Mouse (Mus musculus): Measurements from ENCODE around the gene Zfp566. TPM values are rescaled to one million over a fixed set of nuclear protein-coding genes. Genes with fewer than 3 reads are reported as not detected.

Zfp566 gene
- total and polyA plus RNA-seq, 2 experiments from 2014 or later: 2.3 to 13.7 TPM

DNA sequence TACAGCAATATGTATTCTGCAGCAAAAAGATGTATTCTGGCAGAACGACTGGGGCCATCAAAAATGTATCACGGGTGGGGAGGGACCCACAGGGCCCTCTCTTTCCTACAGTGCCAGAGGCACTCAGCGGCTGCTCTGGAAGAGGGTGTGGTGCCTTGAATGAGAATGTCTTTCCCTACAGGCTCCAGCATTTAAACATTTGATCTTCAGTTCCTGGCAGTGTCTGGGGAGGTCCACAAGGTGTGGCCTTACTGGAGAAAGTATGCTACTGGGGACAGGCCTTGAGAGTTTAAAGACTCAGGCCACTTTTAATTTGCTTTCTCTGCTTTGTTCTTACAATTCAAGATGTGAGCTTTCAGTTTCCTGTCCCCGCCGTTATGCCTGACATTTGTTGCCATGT is 25.7 kb upstream of the Zfp566 start:
- no peak overlapping the region for H3K4me2 ChIP-seq (ENCODE audit: low read depth, low read length)
- ATAC-seq: no peak
- H3K9me3 ChIP-seq (ENCODE audit: low read length): no peaks in the 10 kb centered on the region
- H3K9ac ChIP-seq (replicated peaks; ENCODE audit: low read length): no peak overlapping the region
- no peak for TF ChIP-seq CTCF (IDR thresholded peaks at IDR 0.05; ENCODE audit: low read depth)
- H3K27me3 ChIP-seq (ENCODE audit: insufficient read depth, low read length): no peaks in the 10 kb centered on the region
- H3K36me3 ChIP-seq (ENCODE audit: insufficient read depth, low read length): no peaks in the 10 kb centered on the region
- DNase-seq (ENCODE audit: low spot score): no peak
- H3K27ac ChIP-seq: no peak overlapping the region
- no peaks in the 10 kb centered on the region for H3K4me1 ChIP-seq (ENCODE audit: insufficient read depth, low read length)
- WGBS: 95% methylated on average over 5 of the region's 5 CpGs
- no peak overlapping the region for H3K4me3 ChIP-seq (ENCODE audit: low read length)

GRCm38 (mm10) chr7:30099297-30099696 is 9.0 kb upstream of the Zfp566 start:
- no peak for TF ChIP-seq CTCF (IDR thresholded peaks at IDR 0.05; ENCODE audit: low read depth)
- no peak for DNase-seq (ENCODE audit: low spot score)

DNA sequence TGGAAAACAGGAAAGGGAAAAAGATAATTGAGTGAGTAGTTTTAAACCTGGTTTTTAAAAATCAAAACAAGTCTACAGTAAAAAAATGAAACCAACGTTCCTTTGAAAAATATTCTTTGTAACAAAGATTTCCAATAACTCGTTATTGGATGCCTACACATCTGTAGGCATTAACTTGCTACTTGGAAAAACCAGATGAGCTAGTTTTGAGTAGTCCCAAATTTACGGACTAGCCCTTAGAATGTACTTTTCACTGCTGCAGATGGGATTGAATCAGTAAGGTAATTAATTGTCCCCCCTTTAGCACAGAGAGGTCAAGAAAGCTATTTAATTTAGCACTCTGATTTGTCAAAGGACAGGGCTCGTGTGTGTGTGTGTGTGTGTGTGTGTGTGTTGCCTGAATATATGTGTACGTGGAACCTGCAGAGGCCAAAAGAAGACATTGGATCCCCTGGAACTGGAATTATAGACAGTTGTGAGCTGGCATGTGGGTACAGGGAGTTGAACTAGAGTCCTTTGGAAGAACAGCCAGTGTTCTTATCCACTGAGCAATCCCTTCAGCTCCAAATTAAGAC is 5.3 kb upstream of the Zfp566 start:
- Histone ChIP-seq H3K9ac (replicated peaks; ENCODE audit: low read length) (peak overlapping the region; percentile 82), H3K9me3 (ENCODE audit: low read length) (no peaks in the 10 kb centered on the region), H3K4me1 (ENCODE audit: insufficient read depth, low read length) (0 out of 2 replicates have a peak, but pooled peaks cover 4% of the 10 kb centered on the region), H3K27me3 (ENCODE audit: insufficient read depth, low read length) (no peaks in the 10 kb centered on the region), H3K27ac (peak overlapping the region; percentile 97), H3K36me3 (ENCODE audit: insufficient read depth, low read length) (no peaks in the 10 kb centered on the region), H3K4me3 (ENCODE audit: low read length) (peak overlapping the region; percentile 69), H3K4me2 (ENCODE audit: low read depth, low read length) (peak overlapping the region; percentile 76)
- TF ChIP-seq CTCF (IDR thresholded peaks at IDR 0.05; ENCODE audit: low read depth): no peak
- DNase-seq (ENCODE audit: low spot score): peak; percentile 6
- ATAC-seq: no peak
- 3% methylated on average over 5 of the region's 5 CpGs for WGBS

More at GRCm38 (mm10) chr7:30099297-30099696, 9.0 kb upstream of the Zfp566 start:
- no peak overlapping the region for H3K4me3 ChIP-seq (ENCODE audit: low read length)
- no peaks in the 10 kb centered on the region; the same call in 1 of the 2 replicates for H3K9me3 ChIP-seq (ENCODE audit: low read length)
- peaks cover 18% of the 10 kb centered on the region for H3K36me3 ChIP-seq (ENCODE audit: insufficient read depth, low read length)
- H3K4me2 ChIP-seq (ENCODE audit: low read depth, low read length): no peak overlapping the region
- 88% methylated on average over 13 of the region's 13 CpGs for WGBS
- 0 out of 2 replicates have a peak, but pooled peaks cover under 1% of the 10 kb centered on the region for H3K4me1 ChIP-seq (ENCODE audit: insufficient read depth, low read length)
- no peak overlapping the region for H3K9ac ChIP-seq (replicated peaks; ENCODE audit: low read length)
- no peak for ATAC-seq
- no peak overlapping the region for H3K27ac ChIP-seq
- H3K27me3 ChIP-seq (ENCODE audit: insufficient read depth, low read length): no peaks in the 10 kb centered on the region

DNA sequence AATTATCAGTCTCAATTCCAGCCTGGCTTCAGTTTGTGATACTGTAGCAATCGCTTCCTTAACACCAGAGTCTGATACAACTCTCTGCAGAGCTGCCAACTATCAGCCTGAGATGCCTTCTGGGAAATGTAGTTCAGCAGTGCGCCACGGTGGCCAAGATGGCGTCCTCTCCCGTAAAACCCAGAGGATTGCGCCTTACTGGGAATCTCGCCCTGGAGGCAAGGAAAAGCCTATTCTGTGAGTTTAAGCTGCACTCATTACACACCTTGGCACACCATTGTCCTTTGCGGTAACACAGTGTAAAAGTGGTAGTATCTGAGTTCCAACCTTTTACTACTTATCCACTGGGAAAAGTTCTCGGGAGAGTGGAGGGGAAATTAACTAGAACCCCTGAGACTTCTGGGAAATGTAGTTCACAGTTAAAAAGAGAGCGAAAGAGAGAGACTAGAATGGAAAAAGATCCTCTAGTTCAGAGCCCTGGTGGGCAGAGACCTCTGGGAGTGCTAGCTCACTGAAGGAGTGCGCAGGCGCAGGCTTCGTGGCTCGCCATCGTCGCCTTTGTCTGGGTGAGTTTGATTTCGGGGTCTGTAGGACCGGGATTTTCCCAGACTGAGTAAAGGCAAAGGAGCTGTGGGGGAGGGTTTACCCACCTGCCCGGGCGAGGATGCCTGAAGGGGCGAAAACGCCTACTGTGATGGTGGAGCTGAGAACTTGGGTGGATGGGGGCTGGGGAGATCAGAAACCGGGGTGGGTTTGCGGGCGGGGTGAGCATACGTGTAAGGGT is 4.5 kb upstream of the Zfp566 start, which contains the start of gene Zfp260:
Zfp260 (plus strand) TSS at position 132 of the 784 bp plus-strand sequence.
- peak; percentile 46 for TF ChIP-seq CTCF (IDR thresholded peaks at IDR 0.05; ENCODE audit: low read depth)
- H3K4me2 ChIP-seq (ENCODE audit: low read depth, low read length): peak within 1 kb of the TSS; percentile 76
- ATAC-seq: peak; percentile 84
- under 1% methylated on average over 26 of the region's 26 CpGs for WGBS
- peak within 1 kb of the TSS; percentile 82 for H3K9ac ChIP-seq (replicated peaks; ENCODE audit: low read length)
- H3K36me3 ChIP-seq (ENCODE audit: insufficient read depth, low read length): no peaks in the 10 kb centered on the region
- H3K9me3 ChIP-seq (ENCODE audit: low read length): no peaks in the 10 kb centered on the region
- peak within 1 kb of the TSS; percentile 69 for H3K4me3 ChIP-seq (ENCODE audit: low read length)
- H3K27ac ChIP-seq: peak within 1 kb of the TSS; percentile 97
- 0 out of 2 replicates have a peak, but pooled peaks cover 4% of the 10 kb centered on the region for H3K4me1 ChIP-seq (ENCODE audit: insufficient read depth, low read length)
- peak; percentile 97 for DNase-seq (ENCODE audit: low spot score)
- no peaks in the 10 kb centered on the region for H3K27me3 ChIP-seq (ENCODE audit: insufficient read depth, low read length)

- Histone ChIP-seq H3K27ac (peak overlapping the region; percentile 97; the same call in 1 of the 2 replicates), H3K4me3 (ENCODE audit: low read length) (peak overlapping the region; percentile 69; the same call in 1 of the 2 replicates), H3K27me3 (ENCODE audit: insufficient read depth, low read length) (no peaks in the 10 kb centered on the region), H3K4me1 (ENCODE audit: insufficient read depth, low read length) (peaks cover 9% of the 10 kb centered on the region; the same call in 1 of the 2 replicates), H3K9me3 (ENCODE audit: low read length) (no peaks in the 10 kb centered on the region), H3K36me3 (ENCODE audit: insufficient read depth, low read length) (no peaks in the 10 kb centered on the region), H3K4me2 (ENCODE audit: low read depth, low read length) (peak overlapping the region; percentile 76), H3K9ac (replicated peaks; ENCODE audit: low read length) (no peak overlapping the region)
- DNase-seq (ENCODE audit: low spot score) (no peak), ATAC-seq (no peak)
- no peak for TF ChIP-seq CTCF (IDR thresholded peaks at IDR 0.05; ENCODE audit: low read depth)
- WGBS: 70% methylated on average over 6 of the region's 6 CpGs
Observed at GRCm38 (mm10) chr7:30093918-30094415, 3.6 kb upstream of the Zfp566 start.

- WGBS: 84% methylated on average over 9 of the region's 9 CpGs
- H3K27me3 ChIP-seq (ENCODE audit: insufficient read depth, low read length): no peaks in the 10 kb centered on the region
- no peaks in the 10 kb centered on the region for H3K36me3 ChIP-seq (ENCODE audit: insufficient read depth, low read length)
- ATAC-seq: no peak
- H3K4me3 ChIP-seq (ENCODE audit: low read length): no peak overlapping the region
- no peaks in the 10 kb centered on the region for H3K9me3 ChIP-seq (ENCODE audit: low read length)
- TF ChIP-seq CTCF (IDR thresholded peaks at IDR 0.05; ENCODE audit: low read depth): no peak
- no peak for DNase-seq (ENCODE audit: low spot score)
- peaks cover 9% of the 10 kb centered on the region; the same call in 1 of the 2 replicates for H3K4me1 ChIP-seq (ENCODE audit: insufficient read depth, low read length)
- H3K9ac ChIP-seq (replicated peaks; ENCODE audit: low read length): no peak overlapping the region
- no peak overlapping the region for H3K27ac ChIP-seq
- H3K4me2 ChIP-seq (ENCODE audit: low read depth, low read length): no peak overlapping the region
Observed at GRCm38 (mm10) chr7:30092666-30093065, 2.3 kb upstream of the Zfp566 start.

Measured in hindbrain, postnatal 0 days (tissue).